Mouse (Mus musculus): ENCODE results near the gene 3830406C13Rik. TPM values are rescaled to one million over a fixed set of nuclear protein-coding genes. Genes with fewer than 3 reads are reported as not detected.

3830406C13Rik gene
- polyA plus RNA-seq, 1 experiment, result 8.7 TPM

GRCm38 (mm10) chr14:12303106-12303505 lies 19.1 kb downstream of the 3830406C13Rik start:
- Histone ChIP-seq H3K4me3 (no peak overlapping the region), H3K79me2 (ENCODE audit: control insufficient read depth, insufficient read depth) (no peaks in the 10 kb centered on the region), H3K4me2 (ENCODE audit: low read depth) (no peak overlapping the region), H3K36me3 (ENCODE audit: control insufficient read depth, insufficient read depth) (peaks cover 4% of the 10 kb centered on the region), H3K27me3 (ENCODE audit: control insufficient read depth, insufficient read depth, insufficient read length) (no peaks in the 10 kb centered on the region), H3ac (ENCODE audit: control insufficient read depth, insufficient read length) (no peak overlapping the region)
- TF ChIP-seq USF1 (IDR thresholded peaks at IDR 0.05; ENCODE audit: low read depth) (no peak), MYOG (IDR thresholded peaks at IDR 0.05; ENCODE audit: control insufficient read depth in 1 of 3, insufficient read depth in 1 of 3, insufficient read length in 2 of 3, low read depth in 2 of 3) (no peak), E2F4 (IDR thresholded peaks at IDR 0.05; ENCODE audit: insufficient read depth) (no peak), TCF3 (IDR thresholded peaks at IDR 0.05; ENCODE audit: insufficient read length, low read depth) (no peak), MAX (IDR thresholded peaks at IDR 0.05; ENCODE audit: low read depth) (no peak), CEBPB (IDR thresholded peaks at IDR 0.05; ENCODE audit: insufficient read depth, poor library complexity, severe bottlenecking) (no peak), POLR2AphosphoS2 (IDR thresholded peaks at IDR 0.05; ENCODE audit: insufficient read length, low read depth) (no peak), TCF12 (IDR thresholded peaks at IDR 0.05; ENCODE audit: insufficient read depth, poor library complexity, severe bottlenecking) (no peak), SRF (IDR thresholded peaks at IDR 0.05; ENCODE audit: control insufficient read depth, insufficient read length, low read depth) (no peak), REST (IDR thresholded peaks at IDR 0.05; ENCODE audit: insufficient read depth, insufficient read length) (no peak), MYOD1 (IDR thresholded peaks at IDR 0.05; ENCODE audit: control insufficient read depth in 1 of 3, insufficient read length in 2 of 3, low read depth in 2 of 3) (no peak), POLR2A (IDR thresholded peaks at IDR 0.05; ENCODE audit: insufficient read length, low read depth) (no peak)

- Histone ChIP-seq H3K36me3 (ENCODE audit: control insufficient read depth, insufficient read depth) (no peaks in the 10 kb centered on the region), H3K4me2 (ENCODE audit: low read depth) (no peak overlapping the region), H3K79me2 (ENCODE audit: control insufficient read depth, insufficient read depth) (no peaks in the 10 kb centered on the region), H3K27me3 (ENCODE audit: control insufficient read depth, insufficient read depth, insufficient read length) (peaks cover 5% of the 10 kb centered on the region), H3K4me3 (no peak overlapping the region), H3ac (ENCODE audit: control insufficient read depth, insufficient read length) (no peak overlapping the region)
- no peak for TF ChIP-seq REST (IDR thresholded peaks at IDR 0.05; ENCODE audit: insufficient read depth, insufficient read length)
Measured at GRCm38 (mm10) chr14:12333622-12334021, 49.6 kb downstream of the 3830406C13Rik start.

GRCm38 (mm10) chr14:12334925-12335324 lies 51.0 kb downstream of the 3830406C13Rik start:
- Histone ChIP-seq H3K79me2 (ENCODE audit: control insufficient read depth, insufficient read depth) (no peaks in the 10 kb centered on the region), H3K4me2 (ENCODE audit: low read depth) (no peak overlapping the region), H3ac (ENCODE audit: control insufficient read depth, insufficient read length) (no peak overlapping the region), H3K4me3 (no peak overlapping the region), H3K36me3 (ENCODE audit: control insufficient read depth, insufficient read depth) (no peaks in the 10 kb centered on the region), H3K27me3 (ENCODE audit: control insufficient read depth, insufficient read depth, insufficient read length) (peaks cover 10% of the 10 kb centered on the region)
- no peak for TF ChIP-seq MYOD1 (IDR thresholded peaks at IDR 0.05; ENCODE audit: control insufficient read depth in 1 of 3, insufficient read length in 2 of 3, low read depth in 2 of 3)
- no peak for TF ChIP-seq USF1 (IDR thresholded peaks at IDR 0.05; ENCODE audit: low read depth)
- TF ChIP-seq POLR2A (IDR thresholded peaks at IDR 0.05; ENCODE audit: insufficient read length, low read depth), result no peak
- TF ChIP-seq MAX (IDR thresholded peaks at IDR 0.05; ENCODE audit: low read depth), result no peak
- TF ChIP-seq E2F4 (IDR thresholded peaks at IDR 0.05; ENCODE audit: insufficient read depth), result no peak
- TF ChIP-seq SRF (IDR thresholded peaks at IDR 0.05; ENCODE audit: control insufficient read depth, insufficient read length, low read depth), result no peak
- no peak for TF ChIP-seq REST (IDR thresholded peaks at IDR 0.05; ENCODE audit: insufficient read depth, insufficient read length)
- TF ChIP-seq CEBPB (IDR thresholded peaks at IDR 0.05; ENCODE audit: insufficient read depth, poor library complexity, severe bottlenecking), result no peak
- TF ChIP-seq MYOG (IDR thresholded peaks at IDR 0.05; ENCODE audit: control insufficient read depth in 1 of 3, insufficient read depth in 1 of 3, insufficient read length in 2 of 3, low read depth in 2 of 3), result no peak

GRCm38 (mm10) chr14:12337421-12337997 lies 53.5 kb downstream of the 3830406C13Rik start:
- H3ac ChIP-seq (ENCODE audit: control insufficient read depth, insufficient read length), result no peak overlapping the region
- H3K79me2 ChIP-seq (ENCODE audit: control insufficient read depth, insufficient read depth), result no peaks in the 10 kb centered on the region
- peaks cover 16% of the 10 kb centered on the region for H3K27me3 ChIP-seq (ENCODE audit: control insufficient read depth, insufficient read depth, insufficient read length)
- no peak overlapping the region for H3K4me2 ChIP-seq (ENCODE audit: low read depth)
- H3K36me3 ChIP-seq (ENCODE audit: control insufficient read depth, insufficient read depth), result no peaks in the 10 kb centered on the region
- no peak for TF ChIP-seq MAX (IDR thresholded peaks at IDR 0.05; ENCODE audit: low read depth)
- TF ChIP-seq TCF3 (IDR thresholded peaks at IDR 0.05; ENCODE audit: insufficient read length, low read depth), result no peak
- TF ChIP-seq SRF (IDR thresholded peaks at IDR 0.05; ENCODE audit: control insufficient read depth, insufficient read length, low read depth), result no peak
- no peak for TF ChIP-seq MYOD1 (IDR thresholded peaks at IDR 0.05; ENCODE audit: control insufficient read depth in 1 of 3, insufficient read length in 2 of 3, low read depth in 2 of 3)
- no peak for TF ChIP-seq CEBPB (IDR thresholded peaks at IDR 0.05; ENCODE audit: insufficient read depth, poor library complexity, severe bottlenecking)
- no peak for TF ChIP-seq MYOG (IDR thresholded peaks at IDR 0.05; ENCODE audit: control insufficient read depth in 1 of 3, insufficient read depth in 1 of 3, insufficient read length in 2 of 3, low read depth in 2 of 3)
- no peak for TF ChIP-seq POLR2AphosphoS2 (IDR thresholded peaks at IDR 0.05; ENCODE audit: insufficient read length, low read depth)
- no peak for TF ChIP-seq E2F4 (IDR thresholded peaks at IDR 0.05; ENCODE audit: insufficient read depth)
- no peak overlapping the region for H3K4me3 ChIP-seq

- TF ChIP-seq E2F4 (IDR thresholded peaks at IDR 0.05; ENCODE audit: insufficient read depth) (no peak), MYOG (IDR thresholded peaks at IDR 0.05; ENCODE audit: control insufficient read depth in 1 of 3, insufficient read depth in 1 of 3, insufficient read length in 2 of 3, low read depth in 2 of 3) (no peak), TCF12 (IDR thresholded peaks at IDR 0.05; ENCODE audit: insufficient read depth, poor library complexity, severe bottlenecking) (no peak), USF1 (IDR thresholded peaks at IDR 0.05; ENCODE audit: low read depth) (no peak), TCF3 (IDR thresholded peaks at IDR 0.05; ENCODE audit: insufficient read length, low read depth) (no peak)
- H3K79me2 ChIP-seq (ENCODE audit: control insufficient read depth, insufficient read depth), result no peaks in the 10 kb centered on the region
- H3K27me3 ChIP-seq (ENCODE audit: control insufficient read depth, insufficient read depth, insufficient read length), result peaks cover 21% of the 10 kb centered on the region
- no peak overlapping the region for H3K4me3 ChIP-seq
- H3K36me3 ChIP-seq (ENCODE audit: control insufficient read depth, insufficient read depth), result no peaks in the 10 kb centered on the region
- H3ac ChIP-seq (ENCODE audit: control insufficient read depth, insufficient read length), result no peak overlapping the region
- no peak overlapping the region for H3K4me2 ChIP-seq (ENCODE audit: low read depth)
Measured at GRCm38 (mm10) chr14:12337998-12338809, 54.2 kb downstream of the 3830406C13Rik start.
